Mouse (Mus musculus): ENCODE measurements at regions not wholly inside any gene's neighbourhood (a gene's known extent, or its start where the extent isn't known, plus 50 kb on each side); places are given as distances from the start of the nearest gene placed in this dataset.

DNA sequence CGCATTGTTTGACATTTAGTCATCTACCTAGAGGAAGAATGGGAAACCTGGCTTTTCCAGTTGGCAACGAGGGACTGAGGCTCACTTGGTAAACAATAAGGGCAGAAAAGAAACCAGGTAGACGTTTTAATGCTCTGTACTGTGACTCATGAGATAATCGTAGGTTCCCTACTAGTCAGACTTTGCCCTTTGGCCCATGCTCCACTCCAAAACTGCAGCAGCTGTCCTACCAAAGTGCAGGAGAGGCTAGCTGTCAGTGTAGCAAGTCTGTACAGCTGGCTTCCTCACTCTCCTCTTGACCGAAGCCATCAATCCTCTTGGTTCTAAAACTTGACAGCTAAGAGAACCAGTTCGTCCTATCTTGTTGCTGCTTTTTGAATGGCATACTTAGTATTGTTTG, 100.2 kb downstream of the Snx18 start:
- H3ac ChIP-seq (ENCODE audit: control insufficient read depth, insufficient read length): no peak overlapping the region
- H3K4me3 ChIP-seq: no peak overlapping the region
- H3K4me2 ChIP-seq (ENCODE audit: low read depth): no peak overlapping the region
- TF ChIP-seq TCF12 (IDR thresholded peaks at IDR 0.05; ENCODE audit: insufficient read depth, poor library complexity, severe bottlenecking) (no peak), REST (IDR thresholded peaks at IDR 0.05; ENCODE audit: insufficient read depth, insufficient read length) (no peak), SRF (IDR thresholded peaks at IDR 0.05; ENCODE audit: control insufficient read depth, insufficient read length, low read depth) (no peak), USF1 (IDR thresholded peaks at IDR 0.05; ENCODE audit: low read depth) (no peak), MAX (IDR thresholded peaks at IDR 0.05; ENCODE audit: low read depth) (no peak), MYOG (IDR thresholded peaks at IDR 0.05; ENCODE audit: control insufficient read depth in 1 of 3, insufficient read depth in 1 of 3, insufficient read length in 2 of 3, low read depth in 2 of 3) (peak in 1 of 3 experiments; percentile 35), POLR2A (IDR thresholded peaks at IDR 0.05; ENCODE audit: insufficient read length, low read depth) (no peak), E2F4 (IDR thresholded peaks at IDR 0.05; ENCODE audit: insufficient read depth) (no peak), MYOD1 (IDR thresholded peaks at IDR 0.05; ENCODE audit: control insufficient read depth in 1 of 3, insufficient read length in 2 of 3, low read depth in 2 of 3) (peak; percentile 42 to 78 (median 70)), CEBPB (IDR thresholded peaks at IDR 0.05; ENCODE audit: insufficient read depth, poor library complexity, severe bottlenecking) (no peak)
- no peaks in the 10 kb centered on the region for H3K27me3 ChIP-seq (ENCODE audit: control insufficient read depth, insufficient read depth, insufficient read length)
- no peaks in the 10 kb centered on the region for H3K36me3 ChIP-seq (ENCODE audit: control insufficient read depth, insufficient read depth)
- H3K79me2 ChIP-seq (ENCODE audit: control insufficient read depth, insufficient read depth): no peaks in the 10 kb centered on the region

DNA sequence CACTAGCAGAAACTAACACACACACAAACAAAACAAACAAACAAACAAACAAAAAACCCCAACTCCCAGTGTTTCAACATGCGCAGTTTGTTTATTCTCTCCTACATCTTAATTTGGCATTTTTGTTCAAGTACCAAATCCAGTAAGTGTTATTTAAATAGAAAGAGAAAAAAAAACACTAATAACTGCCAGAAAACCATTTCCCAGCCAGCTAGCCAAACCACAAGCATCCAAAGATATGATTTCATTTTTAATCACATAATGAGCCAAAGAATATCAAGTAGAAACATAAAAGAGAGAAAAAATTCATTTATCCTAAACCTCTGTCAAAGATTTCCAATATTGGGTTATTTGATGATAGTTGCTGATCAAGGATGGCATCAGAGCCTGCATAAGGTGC, 102.3 kb downstream of the Snx18 start:
- Histone ChIP-seq H3ac (ENCODE audit: control insufficient read depth, insufficient read length) (no peak overlapping the region), H3K4me2 (ENCODE audit: low read depth) (peak overlapping the region; percentile 23), H3K4me3 (no peak overlapping the region), H3K27me3 (ENCODE audit: control insufficient read depth, insufficient read depth, insufficient read length) (no peaks in the 10 kb centered on the region), H3K36me3 (ENCODE audit: control insufficient read depth, insufficient read depth) (no peaks in the 10 kb centered on the region), H3K79me2 (ENCODE audit: control insufficient read depth, insufficient read depth) (no peaks in the 10 kb centered on the region)
- TF ChIP-seq POLR2A (IDR thresholded peaks at IDR 0.05; ENCODE audit: insufficient read length, low read depth): no peak
- no peak for TF ChIP-seq TCF3 (IDR thresholded peaks at IDR 0.05; ENCODE audit: insufficient read length, low read depth)
- no peak for TF ChIP-seq POLR2AphosphoS2 (IDR thresholded peaks at IDR 0.05; ENCODE audit: insufficient read length, low read depth)
- no peak for TF ChIP-seq REST (IDR thresholded peaks at IDR 0.05; ENCODE audit: insufficient read depth, insufficient read length)
- TF ChIP-seq TCF12 (IDR thresholded peaks at IDR 0.05; ENCODE audit: insufficient read depth, poor library complexity, severe bottlenecking): no peak
- TF ChIP-seq E2F4 (IDR thresholded peaks at IDR 0.05; ENCODE audit: insufficient read depth): no peak
- no peak for TF ChIP-seq SRF (IDR thresholded peaks at IDR 0.05; ENCODE audit: control insufficient read depth, insufficient read length, low read depth)
- TF ChIP-seq MYOG (IDR thresholded peaks at IDR 0.05; ENCODE audit: control insufficient read depth in 1 of 3, insufficient read depth in 1 of 3, insufficient read length in 2 of 3, low read depth in 2 of 3): no peak
- no peak for TF ChIP-seq CEBPB (IDR thresholded peaks at IDR 0.05; ENCODE audit: insufficient read depth, poor library complexity, severe bottlenecking)
- TF ChIP-seq MAX (IDR thresholded peaks at IDR 0.05; ENCODE audit: low read depth): no peak
- no peak for TF ChIP-seq USF1 (IDR thresholded peaks at IDR 0.05; ENCODE audit: low read depth)
- TF ChIP-seq MYOD1 (IDR thresholded peaks at IDR 0.05; ENCODE audit: control insufficient read depth in 1 of 3, insufficient read length in 2 of 3, low read depth in 2 of 3): no peak

DNA sequence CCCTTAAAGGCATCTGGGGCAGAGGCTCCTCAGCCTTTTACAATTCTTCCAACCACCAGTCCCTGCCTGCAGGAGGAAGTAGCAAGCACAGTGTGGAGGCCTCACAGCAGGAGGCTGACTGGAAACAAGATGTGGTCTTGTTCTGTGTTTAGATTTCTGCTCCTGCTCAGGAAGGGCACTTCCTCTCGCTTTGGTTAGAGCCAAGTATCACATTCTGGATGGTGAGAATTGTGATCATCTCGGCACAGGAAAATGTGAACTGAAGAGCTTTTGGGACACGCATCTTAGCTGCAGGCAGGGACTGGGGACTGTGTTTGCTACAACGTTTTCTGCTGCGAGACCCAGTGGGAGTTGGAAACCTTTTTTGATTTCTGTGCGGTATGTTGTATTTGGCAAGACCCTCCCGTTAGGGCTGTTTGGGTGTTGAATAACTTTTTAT, 103.2 kb downstream of the Snx18 start:
- TF ChIP-seq MYOG (IDR thresholded peaks at IDR 0.05; ENCODE audit: control insufficient read depth in 1 of 3, insufficient read depth in 1 of 3, insufficient read length in 2 of 3, low read depth in 2 of 3) (no peak), SRF (IDR thresholded peaks at IDR 0.05; ENCODE audit: control insufficient read depth, insufficient read length, low read depth) (no peak), REST (IDR thresholded peaks at IDR 0.05; ENCODE audit: insufficient read depth, insufficient read length) (no peak), MAX (IDR thresholded peaks at IDR 0.05; ENCODE audit: low read depth) (no peak), E2F4 (IDR thresholded peaks at IDR 0.05; ENCODE audit: insufficient read depth) (no peak), POLR2A (IDR thresholded peaks at IDR 0.05; ENCODE audit: insufficient read length, low read depth) (no peak), POLR2AphosphoS2 (IDR thresholded peaks at IDR 0.05; ENCODE audit: insufficient read length, low read depth) (no peak), TCF12 (IDR thresholded peaks at IDR 0.05; ENCODE audit: insufficient read depth, poor library complexity, severe bottlenecking) (no peak), CEBPB (IDR thresholded peaks at IDR 0.05; ENCODE audit: insufficient read depth, poor library complexity, severe bottlenecking) (no peak), TCF3 (IDR thresholded peaks at IDR 0.05; ENCODE audit: insufficient read length, low read depth) (no peak), MYOD1 (IDR thresholded peaks at IDR 0.05; ENCODE audit: control insufficient read depth in 1 of 3, insufficient read length in 2 of 3, low read depth in 2 of 3) (no peak), USF1 (IDR thresholded peaks at IDR 0.05; ENCODE audit: low read depth) (no peak)
- Histone ChIP-seq H3ac (ENCODE audit: control insufficient read depth, insufficient read length) (no peak overlapping the region), H3K27me3 (ENCODE audit: control insufficient read depth, insufficient read depth, insufficient read length) (no peaks in the 10 kb centered on the region), H3K36me3 (ENCODE audit: control insufficient read depth, insufficient read depth) (no peaks in the 10 kb centered on the region), H3K79me2 (ENCODE audit: control insufficient read depth, insufficient read depth) (no peaks in the 10 kb centered on the region), H3K4me3 (no peak overlapping the region), H3K4me2 (ENCODE audit: low read depth) (no peak overlapping the region)

DNA sequence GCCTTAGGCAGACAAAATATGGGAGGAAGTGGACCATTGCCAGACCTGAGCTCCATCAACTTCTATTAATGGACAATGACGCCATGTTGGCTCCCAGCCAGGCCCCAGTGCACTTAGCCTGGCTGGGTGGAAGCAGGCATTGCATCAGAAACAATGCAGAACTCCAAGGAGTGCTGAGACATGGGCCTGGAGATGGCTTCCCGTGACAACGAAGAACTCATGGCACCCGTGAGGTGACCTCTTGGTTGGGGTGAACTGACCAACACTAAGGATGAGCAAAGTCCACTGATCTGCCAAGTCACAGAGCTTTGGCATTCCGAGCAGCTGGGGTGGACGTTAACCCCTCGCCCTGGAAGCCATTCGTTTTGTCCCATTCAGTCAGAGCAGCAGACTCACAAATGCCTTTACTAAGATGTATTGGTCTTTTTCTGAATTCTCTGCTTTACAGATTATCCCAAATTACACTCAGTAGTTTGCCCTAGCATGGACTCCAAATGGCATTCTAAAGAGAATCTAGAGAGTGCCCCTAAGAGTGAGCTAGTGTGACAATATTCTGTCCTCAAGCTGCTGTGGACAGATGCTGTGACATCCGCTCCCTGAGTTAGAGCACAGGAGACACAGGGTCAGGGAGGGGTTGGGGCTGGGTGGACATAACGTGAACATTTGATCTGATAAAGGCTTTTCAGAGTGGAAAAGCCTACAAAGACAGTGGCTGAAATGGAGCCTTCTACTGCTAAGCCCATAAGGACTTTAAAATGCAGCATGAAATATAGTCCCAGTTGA, 108.8 kb downstream of the Snx18 start:
- no peak overlapping the region for H3K4me3 ChIP-seq
- H3ac ChIP-seq (ENCODE audit: control insufficient read depth, insufficient read length): no peak overlapping the region
- H3K36me3 ChIP-seq (ENCODE audit: control insufficient read depth, insufficient read depth): no peaks in the 10 kb centered on the region
- H3K79me2 ChIP-seq (ENCODE audit: control insufficient read depth, insufficient read depth): no peaks in the 10 kb centered on the region
- TF ChIP-seq E2F4 (IDR thresholded peaks at IDR 0.05; ENCODE audit: insufficient read depth) (no peak), MAX (IDR thresholded peaks at IDR 0.05; ENCODE audit: low read depth) (no peak), CEBPB (IDR thresholded peaks at IDR 0.05; ENCODE audit: insufficient read depth, poor library complexity, severe bottlenecking) (peak; percentile 79), POLR2A (IDR thresholded peaks at IDR 0.05; ENCODE audit: insufficient read length, low read depth) (peak; percentile 30), POLR2AphosphoS2 (IDR thresholded peaks at IDR 0.05; ENCODE audit: insufficient read length, low read depth) (no peak), MYOG (IDR thresholded peaks at IDR 0.05; ENCODE audit: control insufficient read depth in 1 of 3, insufficient read depth in 1 of 3, insufficient read length in 2 of 3, low read depth in 2 of 3) (peak in 1 of 3 experiments; percentile 1), TCF12 (IDR thresholded peaks at IDR 0.05; ENCODE audit: insufficient read depth, poor library complexity, severe bottlenecking) (no peak)
- H3K4me2 ChIP-seq (ENCODE audit: low read depth): peak overlapping the region; percentile 8
- H3K27me3 ChIP-seq (ENCODE audit: control insufficient read depth, insufficient read depth, insufficient read length): no peaks in the 10 kb centered on the region
